Mouse (Mus musculus) intestine, postnatal 0 days (tissue): ENCODE measurements around the gene Zfp747. TPM values are rescaled to one million over a fixed set of nuclear protein-coding genes. Genes with fewer than 3 reads are reported as not detected.
"Not testable (repeated sequence)": the region's sequence is repeated elsewhere in the genome, so short reads cannot be mapped to it uniquely, and the experiment has no call there.

Experiments used
- ATAC-seq: fragments of 200-750 bp; cut with Nextera tagmentation; 2 replicates; pipeline ENCODE4 v1.8.0; 2017; ENCODE audit warnings: mild to moderate bottlenecking, moderate TSS enrichment, moderate library complexity
- H3K27ac ChIP-seq: fragments of 300-500 bp; sonication (generic); 2 replicates; pipeline ENCODE4 v1.5.1; 2014; ENCODE audit warnings: mild to moderate bottlenecking, low read depth, low read length, moderate library complexity
- H3K27me3 ChIP-seq: fragments of 300-500 bp; sonication (generic); replicated peaks from 2 replicates; pipeline ENCODE4 v1.6.1; 2014; ENCODE audit warnings: low read length, mixed read lengths; ENCODE audit not compliant: control insufficient read depth, insufficient read depth
- H3K36me3 ChIP-seq: fragments of 300-500 bp; sonication (generic); 2 replicates; pipeline ENCODE4 v1.6.1; 2014; ENCODE audit warnings: mild to moderate bottlenecking, moderate library complexity; ENCODE audit not compliant: control insufficient read depth, insufficient read depth
- H3K4me1 ChIP-seq: fragments of 300-500 bp; sonication (generic); replicated peaks from 2 replicates; pipeline ENCODE4 v1.6.1; 2014; ENCODE audit warnings: antibody characterized with exemption, low read length, mixed read lengths; ENCODE audit not compliant: control insufficient read depth, insufficient read depth
- H3K4me2 ChIP-seq: fragments of 300-500 bp; sonication (generic); replicated peaks from 2 replicates; pipeline ENCODE4 v1.6.1; 2014; ENCODE audit warnings: low read depth, mild to moderate bottlenecking, moderate library complexity
- H3K4me3 ChIP-seq: fragments of 300-500 bp; sonication (generic); 2 replicates; pipeline ENCODE4 v1.5.1; 2014; ENCODE audit warnings: low read depth, low read length
- H3K9ac ChIP-seq: fragments of 300-500 bp; sonication (generic); 2 replicates; pipeline ENCODE4 v1.6.1; 2014; ENCODE audit warnings: mild to moderate bottlenecking, low read depth, low read length
- H3K9me3 ChIP-seq: fragments of 300-500 bp; sonication (generic); 2 replicates; pipeline ENCODE4 v1.6.1; 2016; ENCODE audit warnings: mixed run types; ENCODE audit not compliant: control insufficient read depth
- CTCF ChIP-seq: sonication (generic); IDR thresholded peaks from 2 replicates; pipeline ENCODE4 v1.5.1; 2016; ENCODE audit warnings: low read depth, mild to moderate bottlenecking, control low read depth, antibody characterized with exemption, moderate library complexity
- WGBS: fragments of 180-500 bp; shearing (Covaris S2); extraction: QIAGEN DNeasy Blood & Tissue Kit; methylation state at CpG from one replicate; pipeline ENCODE4 v1.1.7; 2014; 5-methylcytosine and 5-hydroxymethylcytosine counted together
- polyA plus RNA-seq: library from polyadenylated mRNA; unstranded; fragments of >200 nt; fragmentation: Nextera tagmentation; extraction: Ambion mirVana; gene quantifications from 2 replicates; pipeline ENCODE4 v1.2.1, GENCODE M21; 2015

The Zfp747 gene
- polyA plus RNA-seq, 1 experiment from 2014 or later = 7.3 TPM

GRCm38 (mm10) chr7:127362418-127362817, 13.4 kb downstream of the Zfp747 start:
- H3K4me1 ChIP-seq, H3K27ac ChIP-seq, ATAC-seq, H3K36me3 ChIP-seq, H3K27me3 ChIP-seq, H3K9me3 ChIP-seq, H3K9ac ChIP-seq: not testable (repeated sequence)
- Histone ChIP-seq H3K4me2 (peak overlapping the region; percentile 45), H3K4me3 (peak overlapping the region; percentile 23)
- TF ChIP-seq CTCF = peak; percentile 88
- 21% methylated on average over 13 of the region's 13 CpGs for WGBS

GRCm38 (mm10) chr7:127361449-127361848, 14.4 kb downstream of the Zfp747 start:
- Histone ChIP-seq H3K36me3 (no peaks in the 10 kb centered on the region), H3K27ac (peak overlapping the region; percentile 67), H3K4me3 (no peak overlapping the region), H3K9ac (no peak overlapping the region; the same call in 1 of the 2 replicates), H3K4me1 (0 out of 2 replicates have a peak, but pooled peaks cover 3% of the 10 kb centered on the region), H3K4me2 (peak overlapping the region; percentile 39), H3K27me3 (no peaks in the 10 kb centered on the region), H3K9me3 (no peaks in the 10 kb centered on the region)
- no peak for TF ChIP-seq CTCF
- 19% methylated on average over 13 of the region's 13 CpGs for WGBS
- peak; percentile 91 for ATAC-seq

GRCm38 (mm10) chr7:127360265-127360664, 15.6 kb downstream of the Zfp747 start:
- 0 out of 2 replicates have a peak, but pooled peaks cover 3% of the 10 kb centered on the region for H3K4me1 ChIP-seq
- H3K36me3 ChIP-seq = no peaks in the 10 kb centered on the region
- no peak overlapping the region; the same call in 1 of the 2 replicates for H3K4me2 ChIP-seq
- peak; percentile 57 for ATAC-seq
- TF ChIP-seq CTCF = no peak
- no peaks in the 10 kb centered on the region for H3K27me3 ChIP-seq
- no peak overlapping the region for H3K9ac ChIP-seq
- peak overlapping the region; percentile 57; the same call in 1 of the 2 replicates for H3K27ac ChIP-seq
- no peak overlapping the region for H3K4me3 ChIP-seq
- 26% methylated on average over 4 of the region's 4 CpGs for WGBS
- H3K9me3 ChIP-seq = no peaks in the 10 kb centered on the region

GRCm38 (mm10) chr7:127358472-127358871, 17.4 kb downstream of the Zfp747 start:
- no peak overlapping the region for H3K27ac ChIP-seq
- H3K9me3 ChIP-seq = no peaks in the 10 kb centered on the region
- H3K9ac ChIP-seq = no peak overlapping the region
- no peak for TF ChIP-seq CTCF
- no peak overlapping the region for H3K4me2 ChIP-seq
- ATAC-seq = no peak
- no peaks in the 10 kb centered on the region for H3K27me3 ChIP-seq
- WGBS = 64% methylated on average over 4 of the region's 4 CpGs
- H3K36me3 ChIP-seq = no peaks in the 10 kb centered on the region
- 0 out of 2 replicates have a peak, but pooled peaks cover 3% of the 10 kb centered on the region for H3K4me1 ChIP-seq
- no peak overlapping the region for H3K4me3 ChIP-seq

- WGBS = 78% methylated on average over 2 of the region's 2 CpGs
- H3K9me3 ChIP-seq = no peaks in the 10 kb centered on the region
Observed at GRCm38 (mm10) chr7:127357871-127358270, 18.0 kb downstream of the Zfp747 start.

GRCm38 (mm10) chr7:127355796-127356195, 20.1 kb downstream of the Zfp747 start:
- Histone ChIP-seq H3K4me1 (0 out of 2 replicates have a peak, but pooled peaks cover 3% of the 10 kb centered on the region), H3K9ac (no peak overlapping the region), H3K27me3 (no peaks in the 10 kb centered on the region), H3K4me2 (no peak overlapping the region), H3K27ac (no peak overlapping the region; the same call in 1 of the 2 replicates), H3K4me3 (no peak overlapping the region), H3K36me3 (no peaks in the 10 kb centered on the region), H3K9me3 (no peaks in the 10 kb centered on the region)
- no peak; the same call in 1 of the 2 replicates for ATAC-seq
- WGBS = 33% methylated on average over 3 of the region's 3 CpGs
- TF ChIP-seq CTCF = no peak

More at GRCm38 (mm10) chr7:127357871-127358270, 18.0 kb downstream of the Zfp747 start:
- no peak overlapping the region for H3K9ac ChIP-seq
- 0 out of 2 replicates have a peak, but pooled peaks cover 3% of the 10 kb centered on the region for H3K4me1 ChIP-seq
- H3K4me3 ChIP-seq = no peak overlapping the region
- no peak for TF ChIP-seq CTCF
- no peaks in the 10 kb centered on the region for H3K36me3 ChIP-seq
- ATAC-seq = no peak
- no peaks in the 10 kb centered on the region for H3K27me3 ChIP-seq
- no peak overlapping the region for H3K4me2 ChIP-seq
- no peak overlapping the region for H3K27ac ChIP-seq
